In genomic region chr19:56089795-56090375, GRCm38 (mm10) we compare ENCODE assay signal across 31 mouse cellular contexts.
DNase-seq lines count a peak whose midpoint lies in the region; ATAC-seq lines count a peak whose summit lies in the region.
"Had no signal": no experiment of that assay in that cellular context is flagged by ENCODE, and none has a peak within 500 bp of the region (broad histone marks: within the 10 kb centered on the region; RNA-seq: fewer than 3 reads in every experiment).

No protein-coding gene starts in this region.

- no peaks in the 10 kb centered on the region for H3K9me3 ChIP-seq in kidney, embryonic 15.5 days (replicated peaks)
- H3K9me3 ChIP-seq in kidney, embryonic 14.5 days (ENCODE audit: control insufficient read depth, low read length) = no peaks in the 10 kb centered on the region
- H3K9me3 ChIP-seq: forebrain, embryonic 10.5 days; forebrain, embryonic 15.5 days; heart, embryonic 13.5 days; liver, embryonic 15.5 days; midbrain, embryonic 10.5 days; midbrain, embryonic 15.5 days; neural tube, embryonic 15.5 days; stomach, embryonic 15.5 days had no signal

- no peak for ATAC-seq in kidney, embryonic 15.5 days (replicated peaks; ENCODE audit: low FRiP score)
- ATAC-seq in kidney, embryonic 14.5 days (ENCODE audit: low FRiP score, low TSS enrichment) = no peak
- ATAC-seq: forebrain, embryonic 15.5 days; intestine, postnatal 0 days; midbrain, embryonic 15.5 days had no signal

- no peak overlapping the region for H3K4me2 ChIP-seq in kidney, embryonic 15.5 days
- no peak overlapping the region for H3K4me2 ChIP-seq in kidney, embryonic 14.5 days (replicated peaks; ENCODE audit: low read depth, low read length)
- H3K4me2 ChIP-seq: forebrain, embryonic 15.5 days; heart, embryonic 13.5 days; hindbrain, embryonic 14.5 days; liver, embryonic 15.5 days; lung, embryonic 14.5 days; midbrain, embryonic 15.5 days; neural tube, embryonic 15.5 days; stomach, embryonic 15.5 days had no signal

- H3K4me1 ChIP-seq in kidney, embryonic 15.5 days = peaks cover 14% of the 10 kb centered on the region
- 0 out of 2 replicates have a peak, but pooled peaks cover 5% of the 10 kb centered on the region for H3K4me1 ChIP-seq in kidney, embryonic 14.5 days (ENCODE audit: control insufficient read depth, insufficient read depth, low read length)
- H3K4me1 ChIP-seq: forebrain, embryonic 15.5 days; heart, embryonic 13.5 days; liver, embryonic 15.5 days; midbrain, embryonic 10.5 days; midbrain, embryonic 15.5 days; neural tube, embryonic 15.5 days; stomach, embryonic 15.5 days had no signal

- WGBS in kidney, embryonic 15.5 days = 60% methylated on average over 17 of the region's 17 CpGs
- 60% methylated on average over 17 of the region's 17 CpGs for WGBS in kidney, embryonic 14.5 days

- DNase-seq in gastrocnemius, postnatal 14 days = peak; percentile 19
- DNase-seq in gastrocnemius, adult 8-10 months (ENCODE audit: low spot score in 2 of 2) = no peak
- DNase-seq in kidney, postnatal 14 days = peak; percentile 28
- peak; percentile 66 for DNase-seq in mesoderm, embryonic 11.5 days (ENCODE audit: low read depth, low spot score)
- DNase-seq in heart, adult 9 months (ENCODE audit: low spot score in 2 of 2) = no peak
- DNase-seq: adrenal gland, postnatal 25 days; cerebellum, adult 18-20 months; cerebellum, postnatal 10 days; heart, adult 2 months; heart, postnatal 10 days; layer of hippocampus, postnatal 36 days; left cerebral cortex, postnatal 4 days; liver; lung, embryonic 14.5 days; lung, postnatal 14 days; retina, postnatal 1 day; right cerebral cortex, postnatal 14 days; thymus, adult 2 months; thymus, postnatal 36 days had no signal

- H3K27ac ChIP-seq in kidney, embryonic 15.5 days = 0 out of 2 replicates have a peak overlapping the region, but pooled peaks have one; percentile 5
- no peak overlapping the region for H3K27ac ChIP-seq in kidney, embryonic 14.5 days (ENCODE audit: low read depth, low read length)
- H3K27ac ChIP-seq: forebrain, embryonic 10.5 days; forebrain, embryonic 15.5 days; heart, adult 2 months; heart, embryonic 13.5 days; hindbrain, embryonic 14.5 days; liver, embryonic 15.5 days; midbrain, embryonic 10.5 days; midbrain, embryonic 15.5 days; neural tube, embryonic 15.5 days; stomach, embryonic 15.5 days had no signal

- H3K27me3 ChIP-seq in kidney, embryonic 15.5 days = no peaks in the 10 kb centered on the region
- no peaks in the 10 kb centered on the region for H3K27me3 ChIP-seq in kidney, embryonic 14.5 days (ENCODE audit: control insufficient read depth, insufficient read depth, low read length)
- H3K27me3 ChIP-seq: forebrain, embryonic 15.5 days; liver, embryonic 15.5 days; midbrain, embryonic 15.5 days; neural tube, embryonic 15.5 days; stomach, embryonic 15.5 days had no signal

- no peaks in the 10 kb centered on the region for H3K36me3 ChIP-seq in kidney, embryonic 15.5 days
- no peaks in the 10 kb centered on the region for H3K36me3 ChIP-seq in kidney, embryonic 14.5 days (ENCODE audit: control insufficient read depth, insufficient read depth, low read length)
- H3K36me3 ChIP-seq: forebrain, embryonic 10.5 days; forebrain, embryonic 15.5 days; heart, embryonic 13.5 days; liver, embryonic 15.5 days; midbrain, embryonic 10.5 days; midbrain, embryonic 15.5 days; neural tube, embryonic 15.5 days; stomach, embryonic 15.5 days had no signal

- H3K4me3 ChIP-seq in kidney, embryonic 15.5 days (replicated peaks) = no peak overlapping the region
- no peak overlapping the region for H3K4me3 ChIP-seq in kidney, embryonic 14.5 days (ENCODE audit: low read length)
- H3K4me3 ChIP-seq: forebrain, embryonic 10.5 days; forebrain, embryonic 15.5 days; heart, adult 2 months; heart, embryonic 13.5 days; liver, embryonic 15.5 days; midbrain, embryonic 10.5 days; midbrain, embryonic 15.5 days; neural tube, embryonic 15.5 days; stomach, embryonic 15.5 days had no signal

- intact Hi-C loops in gastrocnemius, postnatal 14 days (cut with DNase I; ENCODE audit: low total_unique reads) = no loop called here

- no peak overlapping the region for H3K9ac ChIP-seq in kidney, embryonic 15.5 days
- H3K9ac ChIP-seq in kidney, embryonic 14.5 days (ENCODE audit: low read depth, low read length) = no peak overlapping the region
- H3K9ac ChIP-seq: forebrain, embryonic 15.5 days; heart, embryonic 13.5 days; hindbrain, embryonic 14.5 days; liver, embryonic 15.5 days; lung, embryonic 14.5 days; midbrain, embryonic 15.5 days; neural tube, embryonic 15.5 days; stomach, embryonic 15.5 days had no signal

Comparison
In these comparisons a context has a peak if more than half of its experiments do, and no peak if none do; other contexts are left out.
1. DNase-seq: peak in gastrocnemius, postnatal 14 days (single experiment), kidney, postnatal 14 days (single experiment) and mesoderm, embryonic 11.5 days (single experiment); none in gastrocnemius, adult 8-10 months (0 of 2) and heart, adult 9 months (0 of 2).